Mouse (Mus musculus) C2C12 (cell line): Measurements from ENCODE around the gene Nfix.

ENCODE experiments used
- CEBPB ChIP-seq: IDR thresholded peaks from one replicate; pipeline ENCODE4 v1.6.1; 2011; ENCODE audit warnings: low read depth, mild to moderate bottlenecking, control low read depth, moderate library complexity
- CTCF ChIP-seq: IDR thresholded peaks from one replicate; pipeline ENCODE4 v1.5.1; 2011; ENCODE audit not compliant: control insufficient read depth, insufficient read depth, insufficient read length
- FOSL1 ChIP-seq: IDR thresholded peaks from one replicate; pipeline ENCODE4 v1.8.0; 2011; ENCODE audit warnings: mild to moderate bottlenecking, low read length; ENCODE audit not compliant: poor library complexity, insufficient read depth, severe bottlenecking
- MAX ChIP-seq: IDR thresholded peaks from one replicate; pipeline ENCODE4 v1.6.1; 2011; ENCODE audit warnings: mild to moderate bottlenecking, control low read depth
- MYOD1 ChIP-seq: IDR thresholded peaks from one replicate; pipeline ENCODE4 v1.6.1; 2011; ENCODE audit warnings: low read depth; ENCODE audit not compliant: control insufficient read depth, insufficient read length
- MYOG ChIP-seq: IDR thresholded peaks from one replicate; pipeline ENCODE4 v1.6.1; 2011; ENCODE audit not compliant: control insufficient read depth, insufficient read length; ENCODE audit errors: extremely low read depth
- USF1 ChIP-seq: IDR thresholded peaks from one replicate; pipeline ENCODE4 v1.6.1; 2011; ENCODE audit warnings: low read depth, mild to moderate bottlenecking, control low read depth, moderate library complexity

DNA sequence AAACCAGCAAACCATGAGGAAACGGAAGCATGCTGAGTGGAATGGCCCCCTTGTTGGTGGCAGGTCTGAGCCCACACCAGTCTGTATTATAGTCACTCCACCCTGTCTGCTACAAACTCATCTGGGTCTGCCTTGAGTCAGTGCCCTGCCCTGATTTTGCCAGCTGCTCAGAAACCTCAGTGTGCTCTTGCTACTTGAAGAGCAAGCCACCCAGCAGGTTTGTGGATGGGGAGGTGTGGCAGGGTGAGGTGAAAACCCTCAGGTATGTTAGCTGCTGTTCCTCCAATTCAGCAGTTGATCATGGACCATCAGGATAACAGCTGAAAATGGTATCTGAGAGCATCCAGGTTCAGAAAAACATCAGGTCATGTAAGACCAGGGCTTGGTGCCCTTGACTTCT, 132.1 kb downstream of the Nfix start:
- TF ChIP-seq CTCF (no peak), USF1 (no peak), CEBPB (no peak), MAX (no peak), MYOD1 (no peak), MYOG (no peak), FOSL1 (no peak)
